In genomic region chr15:74135966-74136365, GRCm38 (mm10) we compare ENCODE assay signal across 30 mouse cellular contexts.
A peak's percentile ranks its signal among the peaks of the same experiment; 100 is the strongest.
DNase-seq lines count a peak whose midpoint lies in the region; ATAC-seq and TF ChIP-seq lines count a peak whose summit lies in the region.
"Had no signal": no experiment of that assay in that cellular context is flagged by ENCODE, and none has a peak within 500 bp of the region (broad histone marks: within the 10 kb centered on the region; RNA-seq: fewer than 3 reads in every experiment).

No protein-coding gene starts in this region.

- TF ChIP-seq CTCF in left cerebral cortex, adult 2 months (IDR thresholded peaks at IDR 0.05), result no peak

- DNase-seq in forebrain, embryonic 14.5 days (ENCODE audit: low spot score), result peak; percentile 20
- peak; percentile 19 to 59 for DNase-seq in layer of hippocampus, adult 18-20 months (ENCODE audit: low spot score in 2 of 2)
- no peak for DNase-seq in layer of hippocampus, postnatal 25 days (ENCODE audit: extremely low spot score in 1 of 2, low spot score in 1 of 2)
- DNase-seq in midbrain, embryonic 11.5 days (ENCODE audit: low spot score, missing footprints), result peak; percentile 51
- DNase-seq in layer of hippocampus, adult 9-11 months, result peak; percentile 52
- no peak for DNase-seq in left cerebral cortex, adult 2 months (ENCODE audit: extremely low spot score in 1 of 2, low spot score in 2 of 2)
- DNase-seq: adrenal gland, adult 8-10 months; adrenal gland, postnatal 14 days; adrenal gland, postnatal 36 days; B cell, adult 2 months; cerebellum, adult 11 months; cerebellum, adult 18-20 months; cerebellum, adult 8-10 months; cerebellum, adult 9-11 months; cerebellum, postnatal 14 days; cerebellum, postnatal 36 days; embryo, embryonic 11 days had no signal

- no peak overlapping the region for H3K27ac ChIP-seq in forebrain, embryonic 14.5 days (ENCODE audit: low read depth, low read length)
- no peak overlapping the region for H3K27ac ChIP-seq in forebrain, embryonic 12.5 days
- no peak overlapping the region for H3K27ac ChIP-seq in midbrain, embryonic 11.5 days (ENCODE audit: low read depth, low read length)
- no peak overlapping the region for H3K27ac ChIP-seq in midbrain, embryonic 16.5 days (ENCODE audit: low read length)
- no peak overlapping the region for H3K27ac ChIP-seq in left cerebral cortex, adult 2 months
- H3K27ac ChIP-seq: embryonic facial prominence, embryonic 13.5 days; embryonic facial prominence, embryonic 15.5 days; forebrain, embryonic 10.5 days; forebrain, embryonic 13.5 days had no signal

- 65% methylated on average over 5 of the region's 5 CpGs for WGBS in forebrain, embryonic 14.5 days
- WGBS in forebrain, embryonic 12.5 days, result 75% methylated on average over 5 of the region's 5 CpGs
- 87% methylated on average over 5 of the region's 5 CpGs for WGBS in midbrain, embryonic 11.5 days
- WGBS in midbrain, embryonic 16.5 days, result 69% methylated on average over 5 of the region's 5 CpGs

- no peak overlapping the region for H3K4me2 ChIP-seq in forebrain, embryonic 14.5 days (ENCODE audit: low read length)
- H3K4me2 ChIP-seq in forebrain, embryonic 12.5 days, result no peak overlapping the region
- H3K4me2 ChIP-seq in midbrain, embryonic 11.5 days, result no peak overlapping the region
- no peak overlapping the region for H3K4me2 ChIP-seq in midbrain, embryonic 16.5 days (ENCODE audit: low read length)
- H3K4me2 ChIP-seq: embryonic facial prominence, embryonic 13.5 days; embryonic facial prominence, embryonic 15.5 days; forebrain, embryonic 13.5 days had no signal

- H3K27me3 ChIP-seq in forebrain, embryonic 14.5 days (replicated peaks; ENCODE audit: control insufficient read depth, insufficient read depth, low read length), result no peaks in the 10 kb centered on the region
- H3K27me3 ChIP-seq in forebrain, embryonic 12.5 days, result no peaks in the 10 kb centered on the region
- no peaks in the 10 kb centered on the region for H3K27me3 ChIP-seq in midbrain, embryonic 11.5 days (ENCODE audit: control insufficient read depth, insufficient read depth, low read length)
- no peaks in the 10 kb centered on the region for H3K27me3 ChIP-seq in midbrain, embryonic 16.5 days (ENCODE audit: control insufficient read depth, insufficient read depth, low read depth, low read length)
- H3K27me3 ChIP-seq: CH12.LX; embryonic facial prominence, embryonic 13.5 days; embryonic facial prominence, embryonic 15.5 days; forebrain, embryonic 13.5 days; Patski had no signal

- intact Hi-C loops in left cerebral cortex, adult 2 months (cut with DNase I), result no loop called here

- H3K36me3 ChIP-seq in forebrain, embryonic 14.5 days (ENCODE audit: control insufficient read depth, insufficient read depth, low read length), result no peaks in the 10 kb centered on the region
- H3K36me3 ChIP-seq in forebrain, embryonic 12.5 days (replicated peaks), result no peaks in the 10 kb centered on the region
- no peaks in the 10 kb centered on the region for H3K36me3 ChIP-seq in midbrain, embryonic 11.5 days (ENCODE audit: control insufficient read depth, insufficient read depth, low read length)
- H3K36me3 ChIP-seq in midbrain, embryonic 16.5 days (ENCODE audit: control insufficient read depth, insufficient read depth, low read length), result no peaks in the 10 kb centered on the region
- H3K36me3 ChIP-seq: embryonic facial prominence, embryonic 13.5 days; embryonic facial prominence, embryonic 15.5 days; forebrain, embryonic 10.5 days; G1E had no signal

- no peak overlapping the region for H3K9ac ChIP-seq in forebrain, embryonic 14.5 days (ENCODE audit: low read length)
- no peak overlapping the region for H3K9ac ChIP-seq in forebrain, embryonic 12.5 days
- H3K9ac ChIP-seq in midbrain, embryonic 11.5 days (ENCODE audit: low read length), result no peak overlapping the region
- no peak overlapping the region for H3K9ac ChIP-seq in midbrain, embryonic 16.5 days (ENCODE audit: low read depth, low read length)
- H3K9ac ChIP-seq: embryonic facial prominence, embryonic 13.5 days; embryonic facial prominence, embryonic 15.5 days; forebrain, embryonic 13.5 days had no signal

- no peak overlapping the region for H3K4me3 ChIP-seq in forebrain, embryonic 14.5 days (ENCODE audit: low read depth, low read length)
- H3K4me3 ChIP-seq in forebrain, embryonic 12.5 days (replicated peaks), result no peak overlapping the region
- no peak overlapping the region for H3K4me3 ChIP-seq in midbrain, embryonic 11.5 days (ENCODE audit: low read depth, low read length)
- H3K4me3 ChIP-seq in midbrain, embryonic 16.5 days (ENCODE audit: low read depth, low read length), result no peak overlapping the region
- H3K4me3 ChIP-seq in left cerebral cortex, adult 2 months, result no peak overlapping the region
- H3K4me3 ChIP-seq: embryonic facial prominence, embryonic 13.5 days; embryonic facial prominence, embryonic 15.5 days; erythroblast, embryonic 14.5 days; forebrain, embryonic 10.5 days; forebrain, embryonic 13.5 days had no signal

- ATAC-seq in forebrain, embryonic 14.5 days, result no peak
- no peak for ATAC-seq in forebrain, embryonic 12.5 days (ENCODE audit: low FRiP score)
- ATAC-seq in midbrain, embryonic 11.5 days (ENCODE audit: low FRiP score), result no peak
- no peak for ATAC-seq in midbrain, embryonic 16.5 days
- ATAC-seq: activated CD4-positive, CD25-positive, alpha-beta regulatory T cell, adult 4 months; CD4-positive, CD25-positive, alpha-beta regulatory T cell, adult 4 months; forebrain, embryonic 13.5 days; forebrain, embryonic 16.5 days; Patski had no signal

- H3K4me1 ChIP-seq in forebrain, embryonic 14.5 days (ENCODE audit: control insufficient read depth, insufficient read depth, low read length), result no peaks in the 10 kb centered on the region
- 0 out of 2 replicates have a peak, but pooled peaks cover 6% of the 10 kb centered on the region for H3K4me1 ChIP-seq in forebrain, embryonic 12.5 days
- H3K4me1 ChIP-seq in midbrain, embryonic 11.5 days (ENCODE audit: control insufficient read depth, insufficient read depth, low read length), result no peaks in the 10 kb centered on the region
- no peaks in the 10 kb centered on the region for H3K4me1 ChIP-seq in midbrain, embryonic 16.5 days (ENCODE audit: control insufficient read depth, insufficient read depth, low read length)
- H3K4me1 ChIP-seq: embryonic facial prominence, embryonic 13.5 days; embryonic facial prominence, embryonic 15.5 days had no signal

- H3K9me3 ChIP-seq in forebrain, embryonic 14.5 days (replicated peaks; ENCODE audit: control insufficient read depth, low read length), result no peaks in the 10 kb centered on the region
- no peaks in the 10 kb centered on the region for H3K9me3 ChIP-seq in forebrain, embryonic 12.5 days
- H3K9me3 ChIP-seq in midbrain, embryonic 11.5 days (ENCODE audit: control insufficient read depth, low read length), result no peaks in the 10 kb centered on the region
- H3K9me3 ChIP-seq in midbrain, embryonic 16.5 days (replicated peaks; ENCODE audit: control insufficient read depth, low read length, poor library complexity, severe bottlenecking), result no peaks in the 10 kb centered on the region
- H3K9me3 ChIP-seq: embryonic facial prominence, embryonic 13.5 days; embryonic facial prominence, embryonic 15.5 days; forebrain, embryonic 10.5 days; forebrain, embryonic 13.5 days had no signal

Comparison
In these comparisons a context has a peak if more than half of its experiments do, and no peak if none do; other contexts are left out.
1. DNase-seq: peak in forebrain, embryonic 14.5 days (single experiment), layer of hippocampus, adult 18-20 months (2 of 2), midbrain, embryonic 11.5 days (single experiment) and layer of hippocampus, adult 9-11 months (single experiment); none in layer of hippocampus, postnatal 25 days (0 of 2) and left cerebral cortex, adult 2 months (0 of 2).